Mouse (Mus musculus): ENCODE measurements around the gene Gba. TPM values are rescaled to one million over a fixed set of nuclear protein-coding genes. Genes with fewer than 3 reads are reported as not detected.
A peak's percentile ranks its signal among the peaks of the same experiment; 100 is the strongest.

The Gba gene
- polyA plus RNA-seq, 1 experiment, result 71.7 TPM

- WGBS, result 82% methylated on average over 12 of the region's 12 CpGs
- H3K27ac ChIP-seq (ENCODE audit: control insufficient read depth, insufficient read depth, low read depth, low read length, poor library complexity), result no peak overlapping the region
- TF ChIP-seq POLR2A (IDR thresholded peaks at IDR 0.05; ENCODE audit: borderline replicate concordance, control insufficient read depth, low read depth, low read length) (no peak), CTCF (IDR thresholded peaks at IDR 0.05; ENCODE audit: control insufficient read depth, insufficient read depth, low read length) (no peak)
- H3K4me3 ChIP-seq (replicated peaks; ENCODE audit: control insufficient read depth, low read depth, low read length), result no peak overlapping the region
- H3K4me1 ChIP-seq (ENCODE audit: control insufficient read depth, insufficient read depth, low read length), result no peaks in the 10 kb centered on the region
Observed at GRCm38 (mm10) chr3:89225321-89225815, 22.6 kb downstream of the Gba start.

- H3K4me1 ChIP-seq (ENCODE audit: control insufficient read depth, insufficient read depth, low read length), result no peaks in the 10 kb centered on the region
- no peak overlapping the region for H3K27ac ChIP-seq (ENCODE audit: control insufficient read depth, insufficient read depth, low read depth, low read length, poor library complexity)
- WGBS, result 52% methylated on average over 4 of the region's 4 CpGs
- H3K4me3 ChIP-seq (replicated peaks; ENCODE audit: control insufficient read depth, low read depth, low read length), result no peak overlapping the region
- TF ChIP-seq POLR2A (IDR thresholded peaks at IDR 0.05; ENCODE audit: borderline replicate concordance, control insufficient read depth, low read depth, low read length) (no peak), CTCF (IDR thresholded peaks at IDR 0.05; ENCODE audit: control insufficient read depth, insufficient read depth, low read length) (no peak)
Observed at GRCm38 (mm10) chr3:89225918-89226317, 23.2 kb downstream of the Gba start.

DNA sequence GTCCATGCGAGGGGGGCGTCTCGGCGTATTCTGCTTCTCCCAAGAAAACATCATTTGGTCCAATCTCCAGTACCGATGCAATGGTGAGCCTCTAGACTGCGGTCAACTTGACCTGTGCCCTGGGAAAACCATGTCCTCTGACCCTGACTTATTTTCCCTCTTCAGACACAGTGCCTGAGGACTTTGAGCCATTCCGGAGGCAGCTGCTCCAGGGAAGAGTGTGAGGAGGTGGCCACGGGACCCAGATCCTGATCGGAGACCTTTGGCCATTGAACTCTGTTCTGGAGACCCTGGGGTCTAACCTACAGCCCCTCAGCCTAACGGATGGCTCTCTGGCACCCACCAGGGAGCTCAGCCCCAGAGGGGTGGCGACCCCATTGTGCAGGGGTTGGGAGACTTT is 23.6 kb downstream of the Gba start:
- Histone ChIP-seq H3K4me1 (ENCODE audit: control insufficient read depth, insufficient read depth, low read length) (no peaks in the 10 kb centered on the region), H3K4me3 (replicated peaks; ENCODE audit: control insufficient read depth, low read depth, low read length) (no peak overlapping the region), H3K27ac (ENCODE audit: control insufficient read depth, insufficient read depth, low read depth, low read length, poor library complexity) (no peak overlapping the region)
- TF ChIP-seq CTCF (IDR thresholded peaks at IDR 0.05; ENCODE audit: control insufficient read depth, insufficient read depth, low read length) (no peak), POLR2A (IDR thresholded peaks at IDR 0.05; ENCODE audit: borderline replicate concordance, control insufficient read depth, low read depth, low read length) (no peak)
- 86% methylated on average over 11 of the region's 11 CpGs for WGBS

DNA sequence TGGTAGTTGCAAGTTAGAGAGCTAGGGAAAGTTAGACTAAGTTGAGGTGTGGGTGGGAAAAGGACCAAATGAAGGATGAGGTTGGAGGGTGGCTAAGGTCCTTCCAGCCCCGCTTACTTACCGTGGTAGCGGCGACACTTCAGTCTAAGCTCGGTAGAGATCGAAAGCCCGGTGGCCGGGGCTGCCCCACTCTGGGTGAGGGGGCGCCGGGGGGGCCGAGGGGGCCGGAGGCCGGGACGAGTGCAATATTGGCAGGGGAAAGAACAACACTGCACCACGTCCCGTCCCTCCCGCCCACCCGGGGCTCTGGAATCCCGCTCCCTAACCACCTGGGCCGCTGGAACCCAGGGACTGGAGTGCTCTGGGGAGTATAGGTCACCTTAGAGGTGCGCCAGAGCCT is 24.2 kb downstream of the Gba start, which contains the start of gene Mtx1:
Mtx1 (minus strand) TSS at position 189 of the 400 bp plus-strand sequence.
- no peak within 1 kb of the TSS for H3K4me3 ChIP-seq (replicated peaks; ENCODE audit: control insufficient read depth, low read depth, low read length)
- no peaks in the 10 kb centered on the region for H3K4me1 ChIP-seq (ENCODE audit: control insufficient read depth, insufficient read depth, low read length)
- TF ChIP-seq POLR2A (IDR thresholded peaks at IDR 0.05; ENCODE audit: borderline replicate concordance, control insufficient read depth, low read depth, low read length), result no peak
- no peak for TF ChIP-seq CTCF (IDR thresholded peaks at IDR 0.05; ENCODE audit: control insufficient read depth, insufficient read depth, low read length)
- 13% methylated on average over 20 of the region's 21 CpGs for WGBS
- H3K27ac ChIP-seq (ENCODE audit: control insufficient read depth, insufficient read depth, low read depth, low read length, poor library complexity), result no peak within 1 kb of the TSS

GRCm38 (mm10) chr3:89227307-89228179 is 24.8 kb downstream of the Gba start:
- H3K4me3 ChIP-seq (replicated peaks; ENCODE audit: control insufficient read depth, low read depth, low read length), result no peak overlapping the region
- H3K4me1 ChIP-seq (ENCODE audit: control insufficient read depth, insufficient read depth, low read length), result no peaks in the 10 kb centered on the region
- TF ChIP-seq CTCF (IDR thresholded peaks at IDR 0.05; ENCODE audit: control insufficient read depth, insufficient read depth, low read length) (no peak), POLR2A (IDR thresholded peaks at IDR 0.05; ENCODE audit: borderline replicate concordance, control insufficient read depth, low read depth, low read length) (0 out of 2 replicates have a peak, but pooled peaks have one; percentile 18)
- H3K27ac ChIP-seq (ENCODE audit: control insufficient read depth, insufficient read depth, low read depth, low read length, poor library complexity), result no peak overlapping the region
- WGBS, result 1% methylated on average over 41 of the region's 41 CpGs

GRCm38 (mm10) chr3:89228180-89228549 is 25.4 kb downstream of the Gba start:
- H3K4me3 ChIP-seq (replicated peaks; ENCODE audit: control insufficient read depth, low read depth, low read length), result peak overlapping the region; percentile 30
- WGBS, result under 1% methylated on average over 20 of the region's 20 CpGs
- H3K27ac ChIP-seq (ENCODE audit: control insufficient read depth, insufficient read depth, low read depth, low read length, poor library complexity), result no peak overlapping the region
- H3K4me1 ChIP-seq (ENCODE audit: control insufficient read depth, insufficient read depth, low read length), result no peaks in the 10 kb centered on the region
- TF ChIP-seq CTCF (IDR thresholded peaks at IDR 0.05; ENCODE audit: control insufficient read depth, insufficient read depth, low read length) (peak; percentile 95), POLR2A (IDR thresholded peaks at IDR 0.05; ENCODE audit: borderline replicate concordance, control insufficient read depth, low read depth, low read length) (no peak; the same call in 1 of the 2 replicates)

GRCm38 (mm10) chr3:89228836-89229235 is 26.1 kb downstream of the Gba start, which contains the start of gene Muc1:
TSS of gene Muc1 (plus strand) at chr3:89229057.
- TF ChIP-seq CTCF (IDR thresholded peaks at IDR 0.05; ENCODE audit: control insufficient read depth, insufficient read depth, low read length) (no peak), POLR2A (IDR thresholded peaks at IDR 0.05; ENCODE audit: borderline replicate concordance, control insufficient read depth, low read depth, low read length) (no peak)
- H3K4me3 ChIP-seq (replicated peaks; ENCODE audit: control insufficient read depth, low read depth, low read length), result peak within 1 kb of the TSS; percentile 30
- 61% methylated on average over 9 of the region's 10 CpGs for WGBS
- no peak within 1 kb of the TSS for H3K27ac ChIP-seq (ENCODE audit: control insufficient read depth, insufficient read depth, low read depth, low read length, poor library complexity)
- H3K4me1 ChIP-seq (ENCODE audit: control insufficient read depth, insufficient read depth, low read length), result peaks cover 2% of the 10 kb centered on the region; the same call in 1 of the 2 replicates

DNA sequence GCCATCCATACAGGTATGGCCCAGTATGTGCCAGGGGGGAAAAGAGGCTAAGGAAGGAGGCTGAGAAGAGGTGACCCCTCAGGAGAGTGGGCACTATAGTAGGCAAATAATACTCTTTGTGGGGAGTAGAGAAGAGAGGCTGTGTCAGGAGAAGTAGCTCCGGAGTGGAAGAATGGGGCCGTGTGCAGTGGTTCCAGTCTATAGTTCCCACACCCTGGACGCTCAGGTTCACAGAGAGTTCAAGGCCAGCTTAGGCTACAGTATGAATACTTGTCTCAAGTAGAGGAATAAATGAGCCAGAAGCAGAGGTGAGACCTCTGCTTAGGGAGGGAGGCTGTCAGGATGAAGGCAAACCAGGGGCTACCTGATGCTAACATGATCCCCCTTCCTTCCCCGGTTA is 26.5 kb downstream of the Gba start:
- TF ChIP-seq CTCF (IDR thresholded peaks at IDR 0.05; ENCODE audit: control insufficient read depth, insufficient read depth, low read length), result no peak
- no peak for TF ChIP-seq POLR2A (IDR thresholded peaks at IDR 0.05; ENCODE audit: borderline replicate concordance, control insufficient read depth, low read depth, low read length)
- peaks cover 2% of the 10 kb centered on the region; the same call in 1 of the 2 replicates for H3K4me1 ChIP-seq (ENCODE audit: control insufficient read depth, insufficient read depth, low read length)
- 90% methylated on average over 4 of the region's 4 CpGs for WGBS

More for the DNA sequence above, 26.5 kb downstream of the Gba start:
- no peak overlapping the region for H3K4me3 ChIP-seq (replicated peaks; ENCODE audit: control insufficient read depth, low read depth, low read length)
- no peak overlapping the region for H3K27ac ChIP-seq (ENCODE audit: control insufficient read depth, insufficient read depth, low read depth, low read length, poor library complexity)

Measured in bone marrow, adult 2 months (tissue).